Mouse (Mus musculus) spleen, embryonic (tissue): Measurements from ENCODE around the gene Tnnt2.

Experiments
- CTCF ChIA-PET: fragments of 350-600 bp; sonication (Branson Sonifier 250); formaldehyde crosslinking; loops from one replicate; lab custom pipeline; 2022; lab: Charles Lee

Gene Tnnt2

GRCm38 (mm10) chr1:135835716-135836483 is at the start of gene Tnnt2:
Gene Tnnt2 (plus strand): TSS chr1:135836354.
- CTCF ChIA-PET = no interaction called here

DNA sequence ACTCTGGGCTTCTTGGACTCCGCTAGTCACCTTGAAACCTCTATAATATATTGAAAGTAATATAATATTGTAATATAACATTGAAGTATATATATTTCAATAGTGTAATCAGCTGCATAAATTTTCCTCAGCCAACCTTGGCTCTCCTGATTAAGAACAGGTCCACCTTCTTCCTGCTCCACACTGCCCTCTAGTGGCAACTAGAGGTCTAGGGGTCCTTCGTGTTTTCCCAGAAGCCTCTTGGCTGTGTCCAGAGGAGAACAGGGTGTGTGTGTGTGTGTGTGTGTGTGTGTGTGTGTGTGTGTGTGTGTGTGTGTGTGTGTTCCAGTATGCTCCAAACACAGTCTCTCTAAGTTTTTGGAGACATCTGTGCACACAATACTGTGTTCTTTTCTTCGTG is 48.4 kb upstream of the Tnnt2 start:
- CTCF ChIA-PET = interaction anchor here (0.7 kb wide), 1 partner anchor 1107 kb away, joined by 6 read pairs; no protein-coding TSS in a partner anchor

- CTCF ChIA-PET = interaction anchor here (1.1 to 1.3 kb wide), 2 partner anchors 11 to 69 kb away, joined by 3 to 4 read pairs; partner anchors contain the start of gene Csrp1
Observed at GRCm38 (mm10) chr1:135788708-135789107, 47.4 kb upstream of the Tnnt2 start.

GRCm38 (mm10) chr1:135789815-135790214 is 46.3 kb upstream of the Tnnt2 start:
- CTCF ChIA-PET = interaction anchor here (1.0 to 1.3 kb wide), 3 partner anchors 68 to 75 kb away, joined by 3 to 4 read pairs (median 3); partner anchors contain the start of gene Csrp1

DNA sequence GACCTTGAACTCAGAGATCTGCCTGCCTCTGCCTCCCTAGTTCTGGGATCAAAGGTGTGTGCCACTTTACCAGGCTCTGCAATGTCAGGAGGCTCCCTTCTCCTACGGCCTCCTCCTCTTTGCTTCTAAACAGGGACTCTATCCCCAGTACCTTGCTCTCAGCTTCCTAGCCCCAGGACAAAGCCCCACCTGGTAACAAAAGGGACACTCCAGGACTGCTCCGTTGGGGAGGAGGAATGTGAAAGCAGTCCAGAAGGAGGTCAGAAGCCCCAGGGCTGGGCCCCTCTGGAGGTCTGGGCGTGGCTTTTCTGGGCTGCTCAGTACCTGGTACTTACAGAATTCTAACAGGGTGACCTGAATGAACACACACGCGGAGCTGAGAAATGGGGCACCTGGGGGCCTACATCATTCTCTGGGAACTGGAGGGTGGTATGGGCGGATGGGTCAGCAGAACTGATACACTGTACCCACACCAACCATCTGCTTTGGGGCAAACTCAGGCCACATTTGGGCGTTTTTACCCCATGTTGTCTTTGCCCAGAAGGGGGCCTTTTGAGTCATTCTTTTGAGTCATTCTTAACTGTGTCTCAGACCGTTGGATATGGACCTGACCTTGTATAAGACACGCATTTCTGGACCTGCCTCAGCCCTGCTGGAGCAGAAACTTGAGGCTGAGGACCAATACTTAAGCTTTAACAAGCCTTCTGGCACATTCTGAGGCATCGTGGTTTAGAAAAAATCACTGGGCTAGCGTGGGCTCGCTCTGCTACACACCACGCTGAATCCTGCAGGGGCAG is 43.8 kb upstream of the Tnnt2 start:
- CTCF ChIA-PET = interaction anchor here (0.6 to 1.5 kb wide), 3 partner anchors 11 to 36 kb away, joined by 3 to 5 read pairs (median 4); no protein-coding TSS in a partner anchor

DNA sequence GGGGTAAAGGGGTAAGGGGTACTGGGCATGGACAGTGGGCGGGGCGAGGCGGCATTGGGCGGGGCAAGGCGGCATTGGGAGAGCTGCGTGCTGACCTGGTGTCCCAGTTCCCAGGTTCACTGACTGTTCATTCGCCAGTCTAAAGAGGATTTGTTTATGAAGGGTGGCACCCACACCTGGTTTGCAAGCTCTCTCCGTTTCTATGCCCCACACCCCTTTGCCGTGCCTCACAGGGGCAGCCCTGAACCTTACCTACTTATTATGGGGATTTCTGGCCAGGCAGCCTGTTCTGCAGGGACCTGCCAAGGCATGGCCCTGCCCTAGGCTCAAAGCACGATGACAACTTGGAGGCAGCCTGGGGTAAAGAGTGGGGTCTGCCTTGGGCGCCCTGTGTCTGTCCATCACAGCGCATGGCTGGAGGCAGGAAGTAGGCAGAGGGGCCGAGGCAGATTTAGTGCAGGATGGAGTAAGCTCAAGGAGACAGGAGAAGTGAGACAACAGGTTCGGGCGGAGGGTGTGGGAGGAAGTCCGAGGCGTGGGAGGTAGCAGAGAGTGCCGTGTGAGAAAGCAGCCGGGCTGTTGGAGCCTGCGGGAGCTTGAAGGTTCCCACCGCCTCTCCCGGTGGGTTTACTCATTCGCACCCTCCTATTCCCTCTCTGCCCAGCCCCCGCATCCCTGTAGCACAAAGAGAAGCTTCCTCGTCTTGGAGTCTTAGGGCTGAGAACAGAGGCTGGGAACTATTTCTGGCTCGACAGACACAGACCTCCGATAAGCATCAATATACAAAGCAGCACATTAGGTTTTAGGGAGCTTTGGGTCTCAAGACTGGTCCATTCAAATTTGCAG is 42.6 kb upstream of the Tnnt2 start:
- CTCF ChIA-PET = interaction anchor here (1.5 kb wide), 1 partner anchor 12 kb away, joined by 5 read pairs; no protein-coding TSS in a partner anchor

DNA sequence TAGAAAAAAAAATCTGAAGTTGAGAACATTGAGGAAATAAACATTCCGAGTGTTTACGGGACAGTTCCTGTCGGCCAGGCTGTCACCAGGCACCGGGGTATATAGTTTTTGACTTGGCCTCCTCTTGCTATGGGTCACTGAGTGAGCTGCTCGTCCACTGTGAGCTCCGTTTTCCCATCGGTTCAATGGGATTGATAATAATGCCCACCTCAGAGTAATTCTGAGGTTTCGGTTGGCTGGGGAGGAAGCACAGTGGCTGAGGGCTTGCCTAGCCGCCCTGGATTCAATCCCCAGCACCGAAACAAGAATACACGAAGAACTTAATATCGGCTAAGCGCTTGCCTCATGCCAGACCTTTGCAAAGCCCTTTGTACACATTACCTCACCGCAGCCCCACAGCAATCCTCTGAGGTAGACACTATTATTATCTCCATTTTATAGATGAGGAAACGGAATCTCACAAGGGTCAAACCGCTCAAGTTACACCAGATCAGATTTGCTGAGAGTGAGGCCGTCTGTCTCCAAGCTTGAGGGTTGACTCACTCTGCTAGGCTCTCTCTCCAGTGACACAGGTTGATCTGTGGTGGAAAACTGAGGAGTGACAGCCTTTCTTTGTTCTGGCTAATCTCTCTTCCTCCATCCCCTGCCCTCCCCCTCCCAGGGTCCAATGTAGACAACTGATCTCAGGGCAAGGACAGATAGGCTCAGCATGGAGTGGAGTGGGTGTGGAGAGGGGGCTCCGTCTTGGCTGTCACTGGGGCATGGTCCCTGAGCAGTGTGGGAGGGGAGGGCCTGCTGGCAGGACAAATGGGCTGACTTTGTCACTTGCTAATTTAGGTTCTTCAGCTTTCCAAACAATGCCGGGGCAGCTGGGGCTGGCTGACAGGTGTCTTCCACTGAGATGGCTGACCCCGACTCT is 41.7 kb upstream of the Tnnt2 start:
- CTCF ChIA-PET = no interaction called here

GRCm38 (mm10) chr1:135798492-135798891 is 37.7 kb upstream of the Tnnt2 start:
- CTCF ChIA-PET = no interaction called here

GRCm38 (mm10) chr1:135799109-135799627 is 37.0 kb upstream of the Tnnt2 start:
- CTCF ChIA-PET = no interaction called here

- CTCF ChIA-PET = interaction anchor here (0.6 kb wide), 2 partner anchors 233 to 736 kb away, joined by 3 to 4 read pairs; no protein-coding TSS in a partner anchor
Observed at GRCm38 (mm10) chr1:135800192-135800950, 35.8 kb upstream of the Tnnt2 start.

- CTCF ChIA-PET = no interaction called here
Observed at GRCm38 (mm10) chr1:135807546-135807945, 28.6 kb upstream of the Tnnt2 start.

DNA sequence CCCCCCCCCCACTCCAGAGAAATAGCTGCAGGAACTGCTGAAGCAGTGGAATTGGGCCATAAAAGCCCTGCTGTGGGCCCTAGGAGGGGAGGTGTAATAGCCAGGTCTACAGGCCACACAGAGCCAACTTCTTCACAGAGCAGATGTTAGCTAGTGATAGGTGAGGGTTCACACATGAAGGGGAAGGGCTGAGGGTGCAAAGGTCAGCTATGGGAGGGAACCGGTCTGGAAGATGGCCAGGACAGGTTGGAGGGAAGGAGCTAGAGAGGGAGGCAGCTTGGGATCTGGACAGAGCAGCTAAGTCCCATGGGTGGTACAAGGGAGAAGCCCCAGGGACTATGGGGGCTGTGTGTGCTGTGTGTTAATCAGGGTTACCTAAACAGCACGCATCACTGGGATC is 26.0 kb upstream of the Tnnt2 start:
- CTCF ChIA-PET = no interaction called here

DNA sequence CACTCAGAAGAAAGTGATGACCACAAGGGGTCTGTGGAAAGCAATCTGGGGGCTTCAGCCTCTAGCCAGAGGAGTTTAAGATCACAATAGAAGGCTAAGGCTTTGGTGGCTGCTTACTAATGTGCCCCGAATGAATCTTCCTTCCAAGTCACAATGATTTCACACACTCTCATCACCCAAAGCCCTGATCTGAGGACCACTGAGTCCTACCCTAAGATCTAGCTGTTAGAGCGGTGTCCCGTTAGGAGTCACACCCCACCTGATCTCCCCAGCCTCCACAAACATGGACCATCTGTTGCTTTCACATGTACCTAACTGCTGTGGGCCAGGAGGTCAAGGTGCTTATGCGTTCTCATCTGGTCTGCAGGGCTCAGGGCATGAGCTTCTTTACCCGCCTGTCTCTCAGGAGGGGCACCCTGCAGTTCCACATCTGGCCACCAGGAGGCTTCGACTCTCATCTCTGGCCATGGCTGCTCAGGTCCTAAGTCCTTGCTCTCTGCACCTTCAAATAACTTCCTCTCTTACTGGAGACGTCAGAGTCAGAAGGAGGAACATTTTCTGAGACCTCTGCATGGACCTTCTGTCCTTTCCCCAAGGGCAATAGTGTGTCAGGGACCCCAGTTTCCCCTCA is 25.0 kb upstream of the Tnnt2 start:
- CTCF ChIA-PET = interaction anchor here (0.6 kb wide), 1 partner anchor 110 kb away, joined by 7 read pairs; no protein-coding TSS in a partner anchor

- CTCF ChIA-PET = interaction anchor here (0.6 kb wide), 1 partner anchor 61 kb away, joined by 6 read pairs; no protein-coding TSS in a partner anchor
Observed at GRCm38 (mm10) chr1:135812205-135812604, 23.9 kb upstream of the Tnnt2 start.

GRCm38 (mm10) chr1:135812618-135813017 is 23.5 kb upstream of the Tnnt2 start:
- CTCF ChIA-PET = no interaction called here

- CTCF ChIA-PET = interaction anchor here (0.6 kb wide), 1 partner anchor 534 kb away, joined by 3 read pairs; no protein-coding TSS in a partner anchor
Observed at GRCm38 (mm10) chr1:135813071-135813470, 23.1 kb upstream of the Tnnt2 start.

- CTCF ChIA-PET = interaction anchor here (0.6 kb wide), 1 partner anchor 533 kb away, joined by 3 read pairs; no protein-coding TSS in a partner anchor
Observed at GRCm38 (mm10) chr1:135813687-135814395, 22.3 kb upstream of the Tnnt2 start.

DNA sequence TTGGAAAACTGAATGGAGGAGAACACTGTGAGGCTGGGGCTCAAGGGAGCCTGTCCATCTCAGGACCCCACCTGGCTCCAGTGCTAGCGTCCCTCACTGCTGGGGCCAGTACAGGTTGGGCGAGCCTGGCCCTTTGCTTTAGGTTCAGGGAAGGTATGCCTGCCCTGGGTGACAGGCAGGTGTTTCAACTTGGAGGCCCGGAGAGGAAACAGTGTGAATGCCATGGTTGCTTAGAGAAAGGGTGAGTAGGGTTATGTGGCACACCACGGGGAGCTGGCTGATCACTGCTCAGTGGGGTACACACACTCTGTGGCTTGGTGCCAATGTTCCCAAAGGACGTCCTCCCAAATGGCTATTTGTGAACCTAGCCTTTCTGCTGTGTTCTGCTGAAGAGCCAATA is 21.6 kb upstream of the Tnnt2 start:
- CTCF ChIA-PET = no interaction called here
